Mouse (Mus musculus) megakaryocyte, adult 5-6 weeks (primary cell): ENCODE results near the gene Btbd35f22. TPM values are rescaled to one million over a fixed set of nuclear protein-coding genes. Genes with fewer than 3 reads are reported as not detected.
"Not testable (repeated sequence)": the region's sequence is repeated elsewhere in the genome, so short reads cannot be mapped to it uniquely, and the experiment has no call there.

ENCODE experiments used
- ATAC-seq: 2 replicates; pipeline ENCODE4 v1.8.0; 2016; ENCODE audit warnings: mild to moderate bottlenecking, inconsistent platforms; ENCODE audit not compliant: poor library complexity, severe bottlenecking
- total RNA-seq, 2 experiments: library from RNA; stranded (forward) in 1 of 2; stranded (reverse) in 1 of 2; fragments of 153-499, 151-499 nt in 1 of 2; fragments of 221-1000, 200-1000 nt in 1 of 2; gene quantifications; 2 replicates each; pipeline versions ENCODE4 v1.2.3 to v1.2.4; 2015 to 2017

Gene Btbd35f22
- total RNA-seq (2015): not detected in 2 replicates
- not detected in 2 replicates for total RNA-seq (2017)

DNA sequence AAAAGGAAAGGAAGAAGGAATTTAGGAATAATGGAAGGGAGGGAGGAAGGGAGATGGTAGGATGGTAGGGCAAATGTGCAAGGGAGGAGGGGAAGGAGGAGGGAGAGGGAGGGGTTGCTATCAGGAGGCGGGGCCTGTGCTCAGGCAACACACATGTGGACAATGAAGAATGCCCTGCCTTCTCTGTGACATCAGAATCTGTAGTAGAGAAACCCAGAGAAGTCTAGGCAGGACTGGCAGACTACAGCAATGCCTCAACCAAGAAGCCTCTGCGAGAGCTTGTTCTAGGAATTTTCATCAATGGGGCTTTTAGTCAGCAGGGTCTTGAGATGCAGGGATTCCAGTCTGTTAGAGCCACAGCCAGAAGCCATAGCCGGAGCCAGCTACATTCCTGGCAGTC is at the start of gene Btbd35f22:
TSS of gene Btbd35f22 (plus strand) at position 301 of the 400 bp plus-strand sequence.
- ATAC-seq: not testable (repeated sequence)

Other genes starting within 250 kb of the Btbd35f22 start
- gene Gm21637, start 85.8 kb upstream of the Btbd35f22 start, total RNA-seq (2015): not detected in 2 replicates
- gene Gm21637, start 85.8 kb upstream of the Btbd35f22 start, total RNA-seq (2017): not detected in 2 replicates
- not detected in 2 replicates for gene Btbd35f2, start 230.6 kb downstream of the Btbd35f22 start, total RNA-seq (2015)
- not detected in 2 replicates for gene Btbd35f2, start 230.6 kb downstream of the Btbd35f22 start, total RNA-seq (2017)